Mouse (Mus musculus) mature B cell (primary cell): ENCODE measurements around the gene Nhsl2.
"Not testable (repeated sequence)": the region's sequence is repeated elsewhere in the genome, so short reads cannot be mapped to it uniquely, and the experiment has no call there.

Experiments used
- in situ Hi-C: fragments of 300-500 bp; cut with MboI; formaldehyde crosslinking; loops from 2 replicates; pipeline ENCODE4 v1.14.3; 2019

Gene Nhsl2

GRCm38 (mm10) chrX:101849281-101849821 lies at the start of gene Nhsl2:
Nhsl2 (plus strand) TSS chrX:101849385.
- in situ Hi-C loops = no loop called here

DNA sequence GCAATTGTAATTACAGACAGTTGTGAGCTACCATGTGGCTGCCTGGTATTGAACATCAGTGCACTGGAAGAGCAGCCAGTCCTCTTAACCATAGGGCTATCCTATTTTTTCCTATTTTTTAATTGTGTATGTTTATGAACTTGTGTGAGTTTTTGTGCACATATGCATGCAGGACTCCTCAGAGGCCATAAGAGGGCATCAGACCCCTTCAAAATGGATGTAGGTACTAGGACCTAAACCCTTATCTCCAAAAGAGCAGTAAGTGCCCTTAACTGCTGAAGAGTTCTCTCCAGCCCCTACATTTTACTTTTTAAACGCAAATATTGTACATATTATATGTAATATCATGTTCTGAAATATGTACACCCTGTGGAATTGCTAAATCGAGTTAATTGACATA lies 43.7 kb upstream of the Nhsl2 start:
- in situ Hi-C loops = no loop called here

- in situ Hi-C loops = no loop called here
These were observed 37.4 kb upstream of the Nhsl2 start for GRCm38 (mm10) chrX:101811750-101812149.

DNA sequence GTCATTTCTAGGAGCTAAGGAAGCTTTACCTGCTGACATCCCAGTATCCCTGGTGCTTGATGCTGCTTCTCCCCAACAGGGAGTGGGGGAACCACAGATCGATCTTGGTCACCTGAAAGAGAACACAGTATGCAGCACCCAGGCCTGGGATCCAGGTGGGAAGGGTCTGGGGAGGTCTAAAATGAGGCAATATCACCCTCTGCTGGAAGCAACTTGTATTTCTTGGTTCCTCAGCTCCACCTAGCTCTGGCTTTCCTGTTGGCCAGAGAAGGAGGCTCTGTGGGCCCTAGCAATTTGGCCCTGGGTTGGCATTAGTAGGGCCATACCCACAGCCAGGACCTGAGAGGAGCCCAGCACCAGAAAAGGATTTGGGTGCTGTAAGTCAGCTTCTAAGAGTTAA lies 30.0 kb upstream of the Nhsl2 start:
- in situ Hi-C loops = no loop called here

GRCm38 (mm10) chrX:101819980-101820379 lies 29.2 kb upstream of the Nhsl2 start:
- in situ Hi-C loops = not testable (repeated sequence)

DNA sequence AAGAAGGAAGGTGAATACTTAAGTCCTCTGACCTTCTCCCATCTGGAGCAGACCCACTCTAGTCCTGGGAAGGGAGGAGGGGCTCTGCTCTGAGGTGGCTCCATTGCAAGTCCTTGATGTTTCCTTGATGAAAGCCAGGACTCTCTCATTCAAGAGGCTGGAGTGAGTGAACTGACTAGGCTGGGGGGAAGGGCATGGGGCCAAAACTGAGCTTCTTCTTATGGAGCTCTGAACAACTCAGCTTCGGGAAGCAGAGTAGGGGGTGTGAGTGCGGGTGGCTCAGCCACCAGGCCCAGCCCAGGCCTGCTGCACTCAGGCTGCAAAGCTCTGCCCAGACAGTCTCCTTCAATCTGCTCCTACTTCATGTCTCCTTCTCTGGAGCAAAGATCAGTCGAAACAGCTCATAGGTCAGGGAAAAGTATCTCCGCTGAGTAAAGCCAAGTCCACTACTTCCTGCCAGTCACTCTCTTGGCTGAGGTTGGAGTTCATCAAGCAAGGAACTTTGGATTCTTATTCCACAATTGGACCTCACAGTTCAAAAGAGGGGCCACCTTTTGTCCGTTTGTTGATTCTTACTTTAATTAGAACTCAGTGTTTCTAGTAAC lies 1.9 kb upstream of the Nhsl2 start:
- in situ Hi-C loops = no loop called here

GRCm38 (mm10) chrX:101849901-101850551 lies 841 bp downstream of the Nhsl2 start:
- in situ Hi-C loops = no loop called here

GRCm38 (mm10) chrX:101851566-101852354 lies 2.6 kb downstream of the Nhsl2 start:
- in situ Hi-C loops = no loop called here

GRCm38 (mm10) chrX:101863666-101864378 lies 14.6 kb downstream of the Nhsl2 start:
- in situ Hi-C loops = no loop called here

DNA sequence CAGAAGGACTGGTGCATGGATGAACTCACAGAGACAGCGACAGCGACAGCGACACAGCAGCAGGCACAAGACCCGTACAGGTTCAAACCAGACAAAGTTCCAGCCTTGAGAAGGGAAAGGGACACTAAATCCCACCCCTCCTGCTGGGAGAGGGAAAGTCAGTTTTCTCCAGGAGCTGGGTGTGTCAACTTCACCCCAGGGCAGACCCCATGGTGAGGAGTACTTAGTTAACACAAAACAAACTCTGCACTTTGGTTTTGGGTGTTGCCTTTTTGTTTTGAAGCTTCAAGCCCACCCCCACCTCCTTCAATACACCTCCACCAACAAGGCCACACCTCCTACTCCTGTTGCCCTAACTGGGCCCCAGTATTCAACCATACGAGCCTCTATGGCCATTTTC lies 15.6 kb downstream of the Nhsl2 start:
- in situ Hi-C loops = no loop called here

- in situ Hi-C loops = no loop called here
These were observed 25.0 kb downstream of the Nhsl2 start for GRCm38 (mm10) chrX:101874147-101874546.

- in situ Hi-C loops = no loop called here
These were observed 25.7 kb downstream of the Nhsl2 start for GRCm38 (mm10) chrX:101874901-101875300.

DNA sequence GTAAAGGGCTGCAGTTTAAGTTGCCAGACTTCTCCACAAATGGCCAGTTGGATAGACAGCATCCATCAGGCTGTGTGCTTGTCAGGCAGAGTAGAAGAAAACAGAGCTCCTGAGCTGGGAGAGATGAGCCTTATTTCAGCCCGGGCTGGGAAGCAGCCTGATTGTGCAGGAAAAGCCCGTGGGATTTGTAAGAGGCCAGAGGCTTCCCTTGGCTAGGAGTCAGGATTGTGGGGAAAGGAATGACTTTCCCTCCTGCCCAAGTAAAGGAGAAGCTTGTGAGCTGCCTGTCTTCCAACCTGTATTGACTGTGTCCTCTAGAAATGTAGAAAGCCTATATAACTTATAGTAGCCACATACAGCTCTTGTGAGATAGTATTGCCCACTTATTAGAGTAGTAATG lies 27.0 kb downstream of the Nhsl2 start:
- in situ Hi-C loops = no loop called here

DNA sequence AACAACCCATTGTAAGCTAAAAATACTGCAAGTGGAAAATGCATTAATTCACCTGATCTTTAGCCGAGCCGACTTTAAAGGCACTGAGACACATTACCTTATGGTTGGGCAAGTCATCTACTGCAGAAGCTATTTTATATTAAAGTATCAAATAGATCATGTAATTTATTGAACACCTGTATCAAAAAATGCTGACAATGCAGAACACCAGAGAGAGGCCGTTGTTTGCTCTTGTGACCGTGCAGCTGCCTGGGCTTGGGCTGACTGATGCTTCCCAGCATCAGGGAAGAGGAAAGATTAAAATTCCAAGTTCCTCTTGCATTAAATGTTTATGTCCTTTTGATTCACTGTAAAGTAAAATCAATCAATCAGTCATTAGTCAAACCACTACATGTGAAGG lies 28.7 kb downstream of the Nhsl2 start:
- in situ Hi-C loops = no loop called here

DNA sequence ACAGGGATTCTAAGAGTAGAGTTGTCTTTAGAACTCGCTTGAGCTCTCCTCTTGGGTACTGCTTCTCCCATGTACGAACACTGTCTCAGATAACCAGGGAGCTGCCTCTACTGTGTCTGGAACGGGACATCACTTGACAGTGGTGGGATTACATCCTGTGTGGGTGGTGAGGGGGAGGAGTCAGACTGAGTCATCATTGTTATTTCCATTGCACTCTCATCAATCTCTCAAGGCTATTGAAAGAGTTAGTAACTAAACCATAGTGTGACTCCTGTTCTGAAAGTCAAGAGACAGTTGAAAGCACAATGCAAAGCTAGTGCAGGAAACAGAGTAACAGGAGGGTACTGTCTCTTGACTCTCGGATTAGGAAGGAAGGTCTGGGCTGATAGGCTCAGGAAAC lies 29.4 kb downstream of the Nhsl2 start:
- in situ Hi-C loops = no loop called here

GRCm38 (mm10) chrX:101882141-101882751 lies 33.1 kb downstream of the Nhsl2 start:
- in situ Hi-C loops = no loop called here

GRCm38 (mm10) chrX:101889384-101889783 lies 40.2 kb downstream of the Nhsl2 start:
- in situ Hi-C loops = no loop called here

- in situ Hi-C loops = no loop called here
These were observed 40.8 kb downstream of the Nhsl2 start for GRCm38 (mm10) chrX:101889813-101890469.

- in situ Hi-C loops = no loop called here
These were observed 44.6 kb downstream of the Nhsl2 start for GRCm38 (mm10) chrX:101893796-101894195.

GRCm38 (mm10) chrX:101898341-101898740 lies 49.2 kb downstream of the Nhsl2 start:
- in situ Hi-C loops = no loop called here
